Mouse (Mus musculus) adrenal gland, adult 18-20 months (tissue): ENCODE results near the gene Pdlim4. TPM values are rescaled to one million over a fixed set of nuclear protein-coding genes. Genes with fewer than 3 reads are reported as not detected.

Source experiments
- DNase-seq, 2 experiments: peaks; one replicate each; pipeline ENCODE4 v3.0.0; 2021 to 2022; ENCODE audit warnings: low spot score in 2 of 2
- long read RNA-seq, 2 experiments: library from polyadenylated mRNA; stranded (forward); transcript quantifications; one replicate each; pipeline ENCODE4 v2.0.0; 2021
- total RNA-seq, 2 experiments: library from RNA; stranded (reverse); gene quantifications; 1 replicate in 1 of 2; 2 replicates in 1 of 2; pipeline ENCODE4 v1.2.3; 2021

Pdlim4 gene
- total RNA-seq: 1 to 10 TPM; 7.0 to 7.6 TPM
- long read RNA-seq, experiment 1, transcript Pdlim4-201 (7 exons, 1,182 nt): major isoform, 5 of 6 reads
- long read RNA-seq, experiment 1, partial matches to known transcripts: 0 of 6 reads
- long read RNA-seq, experiment 1, other reads (novel, unspliced or antisense): 1 of 6 reads
- long read RNA-seq, experiment 2, transcript Pdlim4-201 (7 exons, 1,182 nt): major isoform, 28 of 31 reads
- long read RNA-seq, experiment 2, partial matches to known transcripts: 1 of 31 reads
- long read RNA-seq, experiment 2, other reads (novel, unspliced or antisense): 2 of 31 reads

DNA sequence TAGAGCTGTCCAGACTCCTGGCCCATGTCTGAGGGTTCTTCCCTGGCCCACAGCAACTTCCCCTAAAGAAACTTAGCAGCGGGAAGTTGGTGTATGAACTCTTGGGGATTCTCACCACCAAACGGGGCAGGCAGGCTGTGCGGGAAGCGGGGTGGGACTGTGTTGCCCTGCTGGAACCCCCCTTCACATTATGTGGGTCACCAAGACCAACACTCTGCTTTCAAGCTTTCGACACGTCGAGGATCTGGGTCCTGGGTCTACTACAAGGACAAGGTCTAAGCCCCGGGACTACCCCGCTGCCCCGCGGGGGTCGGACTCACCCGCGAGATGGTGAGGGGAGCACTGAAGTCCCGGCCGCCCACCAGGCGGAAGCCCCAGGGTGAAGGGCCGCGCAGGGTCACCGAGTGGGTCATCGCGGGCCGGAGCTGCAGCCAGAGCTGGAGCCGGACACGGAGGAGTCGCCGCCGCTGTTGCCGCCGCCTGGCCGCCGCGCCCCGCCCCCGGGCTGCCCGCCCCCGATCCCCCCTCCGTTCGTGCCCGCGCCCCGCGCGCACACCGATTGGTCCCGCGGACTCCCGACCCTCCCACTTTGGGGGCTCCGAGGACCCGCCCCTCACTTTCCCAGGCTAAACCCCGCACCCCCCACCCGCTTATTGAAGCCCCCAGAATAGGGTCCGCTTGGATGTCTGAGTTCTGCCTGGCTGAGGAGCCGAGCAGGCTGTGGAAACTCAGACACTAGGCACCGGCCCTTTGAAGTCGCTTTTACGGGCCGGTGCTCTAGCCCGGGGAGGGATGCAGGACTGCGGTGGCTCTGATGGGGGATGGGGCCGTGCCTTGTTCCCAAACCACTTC lies at the start of gene Pdlim4:
Pdlim4 (minus strand) TSS at position 495 of the 852 bp plus-strand sequence.
- DNase-seq: peak in 1 of 2 experiments; percentile 51

DNA sequence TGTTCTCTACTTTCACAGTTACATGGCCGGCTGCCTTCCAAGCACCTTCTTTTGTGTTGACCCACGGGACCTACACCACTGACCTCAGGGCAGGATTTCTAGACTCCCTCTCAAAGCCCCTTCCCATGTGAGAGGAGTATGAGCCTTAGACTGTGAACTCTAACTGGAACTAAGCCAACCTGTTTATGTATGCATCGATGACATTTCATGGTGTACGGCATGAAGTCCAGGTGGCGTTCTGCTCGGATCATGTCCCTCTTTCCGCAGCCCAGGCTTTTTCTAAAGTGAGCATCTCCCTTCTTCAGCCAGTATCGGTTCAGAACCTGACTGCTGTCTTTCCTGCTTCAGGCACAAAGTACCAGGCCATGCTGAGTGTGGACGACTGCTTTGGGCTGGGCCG lies 48.3 kb upstream of the Pdlim4 start:
- no peak for DNase-seq

DNA sequence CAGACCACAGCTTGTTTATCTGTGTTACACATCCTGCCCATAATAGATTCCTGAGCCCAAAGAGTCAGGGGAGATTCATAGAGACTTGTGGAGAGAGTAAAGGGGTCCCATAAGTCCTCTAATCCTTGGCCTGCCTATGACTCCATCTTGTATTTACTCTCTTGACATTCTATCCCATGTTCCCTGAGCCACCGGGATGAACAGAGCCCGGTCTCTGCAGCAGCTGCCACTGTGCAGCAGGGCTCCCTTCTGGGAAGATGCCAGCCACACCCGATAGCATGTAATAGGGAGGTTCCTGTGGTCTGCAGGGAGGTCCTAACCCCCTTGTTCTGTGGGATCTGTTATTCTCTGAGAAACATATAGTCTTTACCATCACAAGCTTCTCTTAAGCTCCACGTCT lies 47.6 kb upstream of the Pdlim4 start:
- DNase-seq: peak in 1 of 2 experiments; percentile 17

DNA sequence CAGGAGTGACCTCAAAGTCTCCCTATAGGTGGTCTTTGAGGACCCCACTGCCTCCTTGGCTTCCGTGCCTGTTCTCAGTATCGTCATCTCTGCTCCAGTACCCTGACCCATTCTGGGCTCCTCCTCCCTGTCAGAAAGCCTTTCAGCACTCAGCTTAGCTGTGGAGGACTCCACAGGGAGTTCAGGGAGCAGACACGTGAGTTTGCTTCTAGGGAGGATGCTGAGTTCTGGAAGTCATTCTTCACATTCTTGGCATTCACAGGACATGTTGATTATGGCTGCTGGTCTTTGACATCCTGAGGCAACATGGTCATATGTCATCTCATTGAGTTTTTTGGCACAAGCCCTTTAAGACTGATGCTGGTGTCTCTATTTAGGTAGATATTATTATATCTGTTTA lies 47.1 kb upstream of the Pdlim4 start:
- DNase-seq: peak in 1 of 2 experiments; percentile 18

DNA sequence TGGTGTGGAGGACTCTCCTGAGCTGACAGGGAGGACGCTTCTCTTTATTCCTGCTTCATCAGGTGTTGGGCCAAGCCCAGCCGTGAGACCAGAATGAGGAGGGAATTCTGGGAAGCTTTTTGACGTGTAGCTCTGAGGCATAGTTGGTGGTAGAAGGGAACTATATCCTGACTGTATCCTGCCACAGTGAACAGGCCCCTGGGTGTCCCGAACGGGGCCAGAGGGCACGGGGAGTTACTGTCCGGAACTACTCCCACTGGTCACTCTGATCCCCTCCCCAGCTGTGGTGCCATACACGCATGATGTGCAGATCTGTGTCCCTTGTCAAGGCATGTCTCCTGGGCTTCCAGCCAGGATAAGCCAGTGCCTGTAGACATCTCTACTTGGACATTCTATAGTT lies 46.5 kb upstream of the Pdlim4 start:
- DNase-seq: peak in 1 of 2 experiments; percentile 19

DNA sequence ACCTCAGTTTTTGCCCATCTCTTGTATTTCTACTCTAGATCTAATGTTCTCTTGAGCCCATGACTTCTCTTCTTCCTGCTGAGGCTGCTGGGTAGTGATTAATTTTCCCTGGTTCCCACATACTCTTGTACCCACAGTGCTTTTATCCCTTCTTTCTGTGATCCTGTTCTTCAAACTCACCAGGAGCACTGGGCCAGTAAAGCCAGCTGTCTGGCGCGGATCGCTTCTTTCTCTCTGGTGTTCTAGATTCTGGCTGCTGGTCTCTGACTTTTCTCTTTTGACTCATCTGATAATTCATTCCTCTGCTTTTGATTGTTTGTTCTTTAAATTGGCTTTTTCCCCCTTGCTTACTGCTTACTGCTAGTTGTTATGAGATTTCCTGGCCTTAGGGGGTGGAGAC lies 45.9 kb upstream of the Pdlim4 start:
- peak in 1 of 2 experiments; percentile 9 for DNase-seq

DNA sequence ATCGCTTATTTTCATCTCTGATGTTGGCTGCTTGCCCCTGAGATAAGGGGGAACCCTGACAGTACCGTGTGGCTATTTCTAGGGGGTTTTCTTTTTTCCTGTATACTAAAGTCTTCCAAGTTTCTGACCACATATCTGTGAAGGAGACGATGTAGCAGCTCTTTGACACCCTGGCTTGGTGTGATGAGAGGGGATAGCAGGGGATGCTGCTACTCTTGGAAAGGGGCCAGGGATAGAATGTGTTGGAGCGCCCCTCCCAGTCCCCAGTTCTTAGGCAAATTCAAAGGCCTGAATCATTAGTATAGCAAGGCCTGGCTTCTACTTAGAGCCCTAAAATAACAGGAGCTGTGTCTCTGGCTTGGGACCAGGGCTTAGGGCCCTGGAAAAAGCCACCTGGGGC lies 44.5 kb upstream of the Pdlim4 start:
- DNase-seq: peak in 1 of 2 experiments; percentile 18

DNA sequence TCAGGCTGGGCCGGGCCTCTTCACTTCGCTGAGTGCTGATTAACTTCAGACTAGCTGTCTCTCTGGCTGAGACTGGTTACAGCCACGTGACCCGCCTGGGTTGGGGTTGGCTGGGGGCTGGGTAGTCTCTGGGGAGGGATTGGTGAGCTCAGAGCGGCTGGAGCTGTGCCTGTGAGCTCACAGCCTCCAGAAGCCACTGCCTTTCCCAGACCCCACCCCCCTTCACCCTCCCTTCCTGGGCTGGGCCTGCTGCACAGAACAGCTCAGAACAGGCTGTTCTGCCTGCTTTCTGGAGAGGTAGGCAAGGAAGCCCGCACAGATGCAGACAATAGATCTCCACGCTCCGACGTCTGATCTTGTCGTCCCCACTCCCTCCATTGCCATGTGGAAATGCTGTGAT lies 44.1 kb upstream of the Pdlim4 start:
- DNase-seq: peak; percentile 81 to 85

DNA sequence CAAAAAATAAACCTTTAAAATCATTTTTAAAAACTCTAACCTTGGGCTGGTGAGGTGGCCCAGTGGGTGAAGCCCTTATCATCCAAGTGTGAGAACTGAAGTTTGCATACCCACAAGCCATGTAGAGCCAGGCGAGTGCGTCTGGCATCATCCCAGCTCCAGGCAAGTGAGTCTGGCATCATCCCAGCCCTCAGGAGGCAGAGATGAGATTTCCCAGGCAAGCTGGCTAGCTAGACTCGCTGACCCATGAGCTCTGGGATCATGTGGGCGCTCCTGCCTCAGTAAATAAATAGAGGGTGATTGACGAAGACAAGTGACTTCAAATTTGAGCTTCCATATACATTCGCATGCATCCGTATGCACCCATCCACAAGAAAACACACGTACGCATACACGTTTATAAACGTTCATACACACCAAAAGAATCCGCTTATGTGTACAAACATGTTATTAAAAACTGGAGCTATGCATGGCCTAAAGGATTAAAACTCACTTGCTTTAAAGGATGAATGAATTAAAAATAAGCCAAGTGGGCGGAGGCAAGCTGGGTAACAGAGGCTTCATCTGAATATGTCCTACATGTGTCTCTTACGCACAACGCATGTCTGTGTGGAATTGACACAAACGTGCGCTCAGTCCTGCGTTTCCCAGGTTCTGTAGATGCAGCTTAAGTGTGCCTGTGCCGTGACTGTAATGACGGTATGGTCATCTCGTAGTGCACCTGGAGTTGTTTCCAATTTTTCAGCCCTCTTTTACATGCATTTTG lies 43.3 kb upstream of the Pdlim4 start:
- peak in 1 of 2 experiments; percentile 22 for DNase-seq

DNA sequence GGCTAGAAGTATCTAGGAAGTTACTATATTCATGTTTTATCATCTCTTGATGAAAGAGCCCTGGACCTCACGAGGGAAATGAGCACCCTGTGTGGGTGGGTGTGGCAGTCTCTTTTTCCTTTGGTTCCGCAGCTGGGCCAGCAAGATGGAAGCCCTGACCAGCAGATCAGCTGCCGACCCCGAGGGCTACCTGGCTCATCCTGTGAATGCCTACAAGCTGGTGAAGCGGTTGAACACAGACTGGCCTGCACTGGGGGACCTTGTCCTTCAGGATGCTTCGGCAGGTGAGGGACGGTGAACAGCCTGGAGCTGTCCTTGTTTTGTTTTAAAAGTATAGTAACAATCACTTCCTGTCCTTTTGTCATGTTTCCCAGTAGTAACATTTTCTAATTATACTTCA lies 42.5 kb upstream of the Pdlim4 start:
- DNase-seq: no peak

DNA sequence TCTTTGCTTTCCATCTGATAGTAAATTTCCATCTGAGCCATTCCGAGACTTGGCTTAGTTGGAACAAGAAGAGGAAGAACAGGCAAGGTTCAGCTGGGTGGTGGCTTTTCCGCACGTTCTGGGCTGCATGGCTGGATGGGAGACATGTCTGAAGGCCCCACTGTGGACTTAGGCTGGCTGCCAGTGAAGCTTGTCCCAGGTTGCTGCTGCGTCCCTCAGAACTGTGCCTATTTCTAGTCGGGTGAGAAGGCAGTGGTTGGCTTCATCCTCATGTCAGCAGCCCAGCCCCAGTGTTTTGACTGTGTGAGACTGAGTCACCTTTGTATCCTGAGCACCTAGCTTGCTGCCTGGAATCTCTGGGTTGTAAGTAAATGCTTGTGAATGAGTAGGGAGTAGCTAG lies 40.1 kb upstream of the Pdlim4 start:
- peak in 1 of 2 experiments; percentile 17 for DNase-seq

DNA sequence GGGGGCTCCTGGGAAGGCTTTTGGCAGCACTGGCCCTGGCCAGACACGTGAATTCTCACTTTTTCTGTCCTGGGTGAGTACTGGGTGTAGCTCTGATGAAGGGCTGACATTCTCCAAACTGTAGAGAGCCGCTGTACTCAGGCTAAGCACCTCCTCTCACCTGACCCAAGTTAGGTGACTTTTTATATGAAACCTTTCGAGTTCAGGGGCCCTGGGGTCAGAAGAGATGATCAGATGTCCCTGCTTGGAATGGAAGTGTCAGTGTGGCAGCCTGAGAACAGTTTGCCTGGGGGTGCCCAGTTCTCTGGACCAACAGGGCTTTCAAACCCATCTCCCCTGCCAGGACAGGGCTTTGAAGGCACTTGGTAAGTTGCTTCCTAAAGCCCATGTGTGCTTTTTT lies 39.3 kb upstream of the Pdlim4 start:
- DNase-seq: no peak

DNA sequence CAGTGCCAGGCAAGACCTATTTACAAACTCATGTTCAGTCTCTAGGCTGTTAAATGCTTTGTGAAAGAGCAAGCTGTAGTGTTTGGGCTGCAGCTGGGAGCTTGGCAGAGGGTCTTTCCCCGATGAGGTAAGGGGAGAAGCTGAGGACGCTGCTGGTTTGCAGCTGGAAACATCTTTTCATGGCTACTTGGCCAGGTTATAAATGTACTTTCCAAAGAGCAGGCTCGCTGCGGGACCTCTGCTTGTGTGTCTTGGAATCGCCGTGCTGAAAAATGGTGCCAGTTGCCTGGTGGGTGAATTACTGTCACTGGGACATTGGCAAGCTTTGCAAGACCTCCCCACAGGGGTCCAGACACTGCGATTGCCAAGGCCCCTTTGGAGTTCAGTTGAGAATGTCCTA lies 38.4 kb upstream of the Pdlim4 start:
- no peak for DNase-seq

DNA sequence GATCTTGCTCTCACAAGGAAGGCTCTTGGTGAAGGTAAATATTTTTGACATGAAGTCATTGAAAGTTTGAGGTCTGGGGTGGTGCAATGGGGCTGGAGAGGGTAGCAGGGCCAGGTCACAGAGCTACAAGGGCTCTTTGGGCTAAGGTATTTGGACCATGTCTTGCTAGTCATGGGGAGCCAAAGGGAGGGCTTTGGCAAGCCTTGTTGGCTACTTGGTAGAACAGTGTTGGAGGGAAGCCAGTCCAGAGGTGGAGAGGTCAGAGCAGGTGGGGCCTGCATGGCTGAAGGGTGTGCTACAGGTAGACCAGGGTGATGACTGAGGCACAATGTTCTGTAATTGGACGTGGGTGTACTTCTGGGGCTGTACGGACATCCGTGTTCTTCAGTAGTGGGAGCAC lies 37.9 kb upstream of the Pdlim4 start:
- DNase-seq: no peak

DNA sequence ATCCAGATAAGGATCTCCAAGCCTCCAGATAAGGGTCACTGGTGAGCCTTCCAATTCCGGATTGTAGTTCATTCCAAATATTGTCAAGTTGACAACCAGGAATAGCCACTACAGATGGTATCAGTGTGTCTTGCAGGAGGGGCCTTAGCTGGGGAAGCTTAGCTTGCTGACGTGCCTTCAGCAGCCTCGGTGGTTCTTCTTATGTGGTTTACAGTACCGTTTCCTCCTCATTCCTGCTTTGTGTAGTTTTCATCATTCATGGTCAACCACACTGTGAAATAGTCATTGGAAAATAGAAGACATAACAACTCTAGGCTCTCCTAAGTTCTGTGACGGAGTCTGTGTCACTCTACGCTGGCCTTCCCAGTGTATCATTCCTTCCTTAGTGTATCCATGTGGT lies 36.2 kb upstream of the Pdlim4 start:
- no peak for DNase-seq

DNA sequence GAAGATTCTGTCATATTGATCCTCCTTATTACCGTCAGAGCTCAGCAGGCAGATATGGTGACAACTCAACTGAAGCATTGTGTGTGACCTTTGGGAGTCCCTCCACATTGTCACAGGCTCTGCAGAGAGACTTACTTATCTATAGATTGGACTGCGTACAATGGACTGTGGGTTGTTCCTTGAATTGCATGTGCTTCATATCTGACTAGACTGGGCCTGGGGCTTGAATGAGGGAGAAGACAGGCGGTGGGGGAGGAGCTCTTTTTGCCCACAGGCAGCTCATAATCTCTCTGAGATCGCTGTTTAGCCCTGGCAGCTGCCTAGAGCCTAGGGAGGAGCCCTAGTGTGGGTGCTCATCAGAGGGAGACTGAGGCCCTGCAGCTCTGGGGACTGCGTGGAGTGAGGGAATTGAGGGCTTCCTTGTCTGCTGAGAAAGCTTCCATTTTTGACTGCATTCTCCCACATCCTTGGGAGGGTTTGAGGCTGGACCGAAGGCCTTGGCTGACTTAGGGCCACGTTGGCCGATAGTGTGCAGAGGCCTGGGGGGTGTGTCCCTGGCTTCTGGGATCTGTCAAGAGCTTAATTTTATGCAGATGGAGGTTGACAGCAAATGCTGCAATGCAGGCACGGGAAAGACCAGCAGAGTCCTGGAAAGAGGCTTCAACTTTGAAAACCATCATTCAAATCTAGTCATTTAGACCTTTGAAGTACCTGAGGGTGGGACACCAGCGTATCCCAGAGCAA lies 34.1 kb upstream of the Pdlim4 start:
- no peak for DNase-seq

DNA sequence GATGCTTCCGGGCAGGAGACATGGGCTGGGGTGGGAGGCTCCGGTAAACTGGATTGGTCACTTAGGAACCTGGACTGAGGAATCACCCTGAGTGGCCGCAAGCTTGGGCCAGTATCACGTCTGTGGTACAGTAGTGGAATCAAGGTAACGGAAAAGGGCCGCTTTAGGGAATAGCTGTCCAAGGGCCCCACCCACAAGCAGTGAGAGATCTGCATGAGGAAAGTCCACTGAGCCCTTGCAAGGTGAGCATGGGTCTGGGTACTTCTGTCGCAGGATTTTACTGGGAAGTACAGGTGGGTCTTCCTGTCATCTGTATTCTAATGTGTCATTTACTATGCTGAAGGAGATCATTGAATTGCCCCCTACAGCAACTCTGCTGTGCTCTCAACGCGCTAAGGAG lies 32.9 kb upstream of the Pdlim4 start:
- DNase-seq: no peak

DNA sequence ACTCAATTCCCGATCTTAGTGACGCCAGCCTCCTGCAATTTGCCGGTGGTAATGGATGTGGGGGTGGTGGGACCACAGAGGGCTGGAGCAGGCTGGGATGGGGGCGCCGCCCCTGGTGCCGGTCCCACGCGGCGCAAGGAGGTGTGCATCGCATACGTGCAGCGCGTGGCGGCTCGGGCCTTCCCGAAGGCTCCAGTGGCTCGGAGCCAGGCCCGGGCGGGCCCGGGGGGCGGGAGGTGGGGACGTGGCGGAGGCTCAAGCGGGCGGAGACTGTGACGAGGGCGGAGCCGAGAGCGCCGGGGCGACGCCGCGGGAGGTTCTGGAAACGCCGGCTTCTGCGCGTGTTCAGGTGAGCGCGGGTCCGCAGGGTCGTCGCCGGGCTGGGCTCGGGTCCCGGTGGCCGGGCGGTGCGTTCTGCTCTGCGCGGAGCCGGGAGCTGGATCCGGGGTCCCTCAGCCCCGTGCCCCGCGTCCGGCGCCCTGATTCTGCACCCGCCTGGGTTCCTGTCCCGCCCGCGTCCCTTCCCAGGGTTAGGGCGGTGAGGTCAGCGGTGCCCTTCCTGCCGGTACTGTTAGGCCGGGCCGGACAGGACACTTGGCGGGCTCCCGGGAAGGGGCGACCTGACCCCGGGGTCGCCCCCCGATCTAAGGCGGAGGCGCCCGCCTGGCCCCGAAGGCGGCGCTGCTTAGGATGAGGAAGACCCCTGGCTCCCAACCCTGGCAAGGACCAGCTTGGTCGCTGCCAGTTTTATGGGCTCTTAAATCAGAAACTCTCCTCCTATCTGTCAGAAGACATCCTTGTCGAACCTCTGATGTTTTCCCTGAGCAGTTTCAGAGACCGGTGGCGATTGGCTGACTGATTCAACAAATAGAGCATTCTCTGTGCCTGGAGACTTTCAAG lies 32.1 kb upstream of the Pdlim4 start:
- DNase-seq: peak; percentile 78 to 80

DNA sequence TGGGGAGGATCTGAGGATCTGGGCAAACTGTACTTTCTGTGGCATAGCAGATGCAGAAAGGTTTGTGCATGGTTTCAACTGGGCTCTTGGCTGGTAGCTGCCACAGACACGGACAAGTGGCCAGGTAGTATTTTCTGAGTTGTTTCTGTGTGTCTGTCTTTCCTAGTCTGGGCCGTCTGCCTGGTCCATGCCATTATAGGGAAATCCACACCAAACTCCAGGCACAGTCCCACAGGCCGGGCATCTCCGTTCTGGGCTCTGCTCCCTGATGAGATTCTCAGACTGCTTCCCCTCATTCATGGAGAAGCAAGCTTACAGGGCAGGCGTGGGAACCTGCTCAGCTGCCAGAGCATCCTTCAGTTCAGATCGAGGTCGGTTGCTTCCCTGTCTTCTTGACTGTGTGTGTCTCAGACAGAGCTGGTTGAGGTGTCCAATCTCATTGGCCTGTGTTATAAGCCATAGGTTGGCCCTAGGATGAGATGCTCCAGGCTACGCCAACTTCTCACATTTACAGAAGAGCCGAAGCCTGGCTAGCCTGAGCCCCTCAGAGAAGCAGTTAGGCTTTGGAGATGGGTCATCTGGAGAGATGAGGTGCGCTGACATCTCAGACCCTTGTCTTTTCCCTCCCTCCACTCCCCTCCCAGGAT lies 31.4 kb upstream of the Pdlim4 start, which contains the start of gene P4ha2:
P4ha2 (plus strand) TSS at position 51 of the 647 bp plus-strand sequence.
- DNase-seq: no peak
